Mouse (Mus musculus) right cerebral cortex, adult 2 months (tissue): ENCODE data around the gene Morn3.
A peak's percentile ranks its signal among the peaks of the same experiment; 100 is the strongest.

ENCODE experiments used
- DNase-seq, 2 experiments: peaks; one replicate each; pipeline ENCODE4 v3.0.0; 2021 to 2022; ENCODE audit warnings: low spot score in 2 of 2

The Morn3 gene

GRCm38 (mm10) chr5:122991350-122992004 lies 55.3 kb downstream of the Morn3 start:
- no peak for DNase-seq

- no peak for DNase-seq
These were observed 56.2 kb downstream of the Morn3 start for GRCm38 (mm10) chr5:122990411-122991160.

GRCm38 (mm10) chr5:122989551-122990330 lies 57.1 kb downstream of the Morn3 start, which contains the start of gene Kdm2b:
Gene Kdm2b, minus strand, starts transcription at chr5:122989823.
- no peak for DNase-seq

- peak; percentile 53 to 83 for DNase-seq
These were observed 57.8 kb downstream of the Morn3 start for GRCm38 (mm10) chr5:122989001-122989525.

- peak in 1 of 2 experiments; percentile 67 for DNase-seq
These were observed 58.6 kb downstream of the Morn3 start for GRCm38 (mm10) chr5:122988021-122988751.

DNA sequence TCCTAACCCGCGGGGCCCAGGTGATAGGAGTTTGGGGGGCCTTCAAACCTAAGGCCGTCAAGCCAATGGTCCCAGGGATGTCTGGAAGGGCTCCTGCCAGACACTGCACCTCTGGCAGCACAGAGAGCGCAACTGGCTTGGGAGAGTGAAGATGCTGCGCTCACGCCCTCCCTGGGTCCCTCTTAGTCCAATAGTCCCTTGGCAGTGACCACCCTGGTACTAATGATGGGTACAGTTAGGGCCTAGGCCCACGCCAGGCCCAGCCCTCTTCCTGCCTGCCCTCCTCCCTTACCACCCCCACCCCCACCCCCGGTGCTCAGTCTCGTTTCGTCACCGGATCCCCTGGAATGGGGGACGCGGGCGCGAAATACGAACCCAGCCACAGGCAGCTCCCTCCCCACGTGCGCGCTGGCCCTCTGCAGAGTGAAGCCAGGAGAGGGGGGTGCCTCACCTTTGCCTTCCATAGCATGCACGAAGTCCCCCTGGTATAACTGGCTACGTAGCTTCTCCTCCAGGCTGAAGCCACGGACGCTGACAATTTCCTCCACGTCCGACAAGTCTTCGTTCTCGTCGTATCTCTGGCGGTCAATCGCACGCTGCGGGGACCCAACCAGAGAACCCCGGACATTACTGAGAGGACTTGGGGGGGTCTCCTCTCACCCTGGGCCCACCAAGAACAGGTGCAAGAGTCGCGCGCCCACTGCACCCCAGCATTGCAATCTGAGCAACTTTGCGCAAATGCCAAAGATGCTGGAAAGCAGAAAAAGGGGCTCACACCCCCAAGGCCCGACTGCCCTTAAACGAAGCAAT lies 59.4 kb downstream of the Morn3 start:
- no peak for DNase-seq

DNA sequence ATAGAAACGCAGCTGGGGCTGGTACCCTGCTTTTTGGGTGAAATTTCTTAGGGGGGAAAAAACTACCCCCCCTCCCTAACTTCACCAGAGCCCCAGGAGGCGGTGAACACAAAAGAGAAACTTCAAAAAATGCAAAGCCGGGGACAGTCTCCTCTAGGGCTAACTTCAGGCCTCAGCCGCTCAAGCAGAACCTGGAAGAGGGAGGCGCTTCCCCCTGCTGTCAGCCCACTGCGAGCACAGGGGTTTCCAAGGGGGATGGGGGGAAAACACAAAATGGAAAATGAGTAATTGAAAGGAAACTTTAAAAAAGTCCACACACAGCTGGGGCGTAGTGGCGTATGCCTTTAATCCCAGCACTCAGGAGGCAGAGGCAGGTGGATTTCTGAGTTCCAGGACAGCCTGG lies 60.7 kb downstream of the Morn3 start:
- DNase-seq = no peak
